Mouse (Mus musculus) liver, postnatal 0 days (tissue): ENCODE measurements around the gene 4930404H24Rik.

Experiments used
- CTCF ChIP-seq: sonication (generic); IDR thresholded peaks from 2 replicates; pipeline ENCODE4 v1.5.1; 2016; ENCODE audit warnings: antibody characterized with exemption, low read depth
- EP300 ChIP-seq: IDR thresholded peaks from 2 replicates; pipeline ENCODE4 v1.6.1; 2016; ENCODE audit warnings: antibody characterized with exemption, low read depth, mild to moderate bottlenecking

- TF ChIP-seq EP300, result no peak
- no peak for TF ChIP-seq CTCF
Observed at GRCm38 (mm10) chr2:153484071-153484470, 8.5 kb upstream of the 4930404H24Rik start.
